Mouse (Mus musculus) embryonic fibroblast, embryonic 13.5 days (primary cell): ENCODE results near the gene Lasp1. TPM values are rescaled to one million over a fixed set of nuclear protein-coding genes. Genes with fewer than 3 reads are reported as not detected.

Experiments used
- H3K27ac ChIP-seq: 2 replicates; pipeline ENCODE4 v1.5.1; 2012; ENCODE audit warnings: low read length, control low read depth, inconsistent platforms; ENCODE audit not compliant: insufficient read depth
- H3K4me1 ChIP-seq: 2 replicates; pipeline ENCODE4 v1.6.1; 2011; ENCODE audit warnings: low read length; ENCODE audit not compliant: control insufficient read depth, insufficient read depth
- H3K4me3 ChIP-seq: 2 replicates; pipeline ENCODE4 v1.5.1; 2011; ENCODE audit warnings: mild to moderate bottlenecking, control low read depth, low read length; ENCODE audit not compliant: insufficient read depth
- CTCF ChIP-seq: IDR thresholded peaks from 2 replicates; pipeline ENCODE4 v1.5.1; 2011; ENCODE audit warnings: mild to moderate bottlenecking, control low read depth, low read length, moderate library complexity, borderline replicate concordance; ENCODE audit not compliant: insufficient read depth
- POLR2A ChIP-seq: IDR thresholded peaks from 2 replicates; pipeline ENCODE4 v1.6.1; 2011; ENCODE audit warnings: low read depth, mild to moderate bottlenecking, control low read depth, low read length, moderate library complexity
- polyA plus RNA-seq: library from polyadenylated mRNA; stranded (reverse); fragments of >200 nt; gene quantifications from 2 replicates; pipeline ENCODE4 v1.2.4, GENCODE M21; 2011; ENCODE audit warnings: low read depth; ENCODE audit not compliant: missing spikeins, insufficient read length

The Lasp1 gene
- polyA plus RNA-seq, 1 experiment = 243 TPM

GRCm38 (mm10) chr11:97837641-97838149 is 38.9 kb downstream of the Lasp1 start:
- TF ChIP-seq POLR2A (no peak), CTCF (no peak)
- H3K27ac ChIP-seq = no peak overlapping the region
- H3K4me1 ChIP-seq = no peaks in the 10 kb centered on the region; the same call in 1 of the 2 replicates
- no peak overlapping the region for H3K4me3 ChIP-seq

GRCm38 (mm10) chr11:97838779-97839440 is 40.1 kb downstream of the Lasp1 start:
- TF ChIP-seq CTCF (no peak), POLR2A (no peak)
- H3K4me3 ChIP-seq = no peak overlapping the region
- H3K4me1 ChIP-seq = no peaks in the 10 kb centered on the region; the same call in 1 of the 2 replicates
- no peak overlapping the region for H3K27ac ChIP-seq

- Histone ChIP-seq H3K4me1 (no peaks in the 10 kb centered on the region; the same call in 1 of the 2 replicates), H3K27ac (peak overlapping the region; percentile 84; the same call in 1 of the 2 replicates), H3K4me3 (no peak overlapping the region)
- TF ChIP-seq CTCF = no peak
- TF ChIP-seq POLR2A = no peak
Measured at GRCm38 (mm10) chr11:97839441-97840134, 40.8 kb downstream of the Lasp1 start.

GRCm38 (mm10) chr11:97840135-97840490 is 41.3 kb downstream of the Lasp1 start:
- Histone ChIP-seq H3K4me3 (no peak overlapping the region), H3K4me1 (no peaks in the 10 kb centered on the region; the same call in 1 of the 2 replicates), H3K27ac (peak overlapping the region; percentile 84)
- TF ChIP-seq CTCF = no peak
- no peak for TF ChIP-seq POLR2A

GRCm38 (mm10) chr11:97840539-97840954 is 41.7 kb downstream of the Lasp1 start, which contains the start of gene B230217C12Rik:
Gene B230217C12Rik, plus strand, starts transcription at chr11:97840780.
- H3K4me3 ChIP-seq = peak within 1 kb of the TSS; percentile 66
- peak within 1 kb of the TSS; percentile 84 for H3K27ac ChIP-seq
- H3K4me1 ChIP-seq = no peaks in the 10 kb centered on the region; the same call in 1 of the 2 replicates
- TF ChIP-seq POLR2A = no peak
- TF ChIP-seq CTCF = no peak

- TF ChIP-seq CTCF = no peak
- TF ChIP-seq POLR2A = peak; percentile 89
- Histone ChIP-seq H3K4me1 (no peaks in the 10 kb centered on the region; the same call in 1 of the 2 replicates), H3K27ac (peak overlapping the region; percentile 84), H3K4me3 (peak overlapping the region; percentile 66)
Measured at GRCm38 (mm10) chr11:97840991-97841661, 42.3 kb downstream of the Lasp1 start.

- no peak for TF ChIP-seq CTCF
- TF ChIP-seq POLR2A = no peak
- Histone ChIP-seq H3K4me1 (no peaks in the 10 kb centered on the region; the same call in 1 of the 2 replicates), H3K27ac (no peak overlapping the region), H3K4me3 (no peak overlapping the region)
Measured at GRCm38 (mm10) chr11:97842001-97842400, 43.2 kb downstream of the Lasp1 start.

GRCm38 (mm10) chr11:97850367-97850766 is 51.6 kb downstream of the Lasp1 start:
- Histone ChIP-seq H3K4me3 (no peak overlapping the region), H3K4me1 (peaks cover 1% of the 10 kb centered on the region; the same call in 1 of the 2 replicates), H3K27ac (no peak overlapping the region)
- TF ChIP-seq POLR2A = no peak
- TF ChIP-seq CTCF = no peak

GRCm38 (mm10) chr11:97851601-97852000 is 52.8 kb downstream of the Lasp1 start:
- TF ChIP-seq CTCF = no peak
- no peak for TF ChIP-seq POLR2A

More at GRCm38 (mm10) chr11:97851601-97852000, 52.8 kb downstream of the Lasp1 start:
- Histone ChIP-seq H3K27ac (no peak overlapping the region), H3K4me1 (peaks cover 2% of the 10 kb centered on the region; the same call in 1 of the 2 replicates), H3K4me3 (no peak overlapping the region)
